Mouse (Mus musculus) MEL (cell line): Measurements from ENCODE around the gene Muc2. TPM values are rescaled to one million over a fixed set of nuclear protein-coding genes. Genes with fewer than 3 reads are reported as not detected.

Experiments
- DNase-seq: peaks from one replicate; pipeline ENCODE4 v3.0.0; 2011; ENCODE audit warnings: low read depth, low spot score
- H3K27ac ChIP-seq: 2 replicates; pipeline ENCODE4 v1.5.1; 2012; ENCODE audit warnings: low read depth, mild to moderate bottlenecking, control low read depth, low read length, moderate library complexity; ENCODE audit not compliant: control insufficient read depth
- H3K27me3 ChIP-seq, 2 experiments: fragments of 150-350 bp in 1 of 2; sonication (generic) in 1 of 2; 2 replicates each; pipeline ENCODE4 v1.6.1; 2012; ENCODE audit warnings: low read length in 2 of 2, mild to moderate bottlenecking in 2 of 2, improper control_type of control experiment in 1 of 2, moderate library complexity in 1 of 2; ENCODE audit not compliant: insufficient read depth in 2 of 2, control insufficient read depth in 1 of 2
- H3K36me3 ChIP-seq, 2 experiments: 2 replicates each; pipeline ENCODE4 v1.6.1; 2012 to 2014; ENCODE audit warnings: low read length in 2 of 2, improper control_type of control experiment in 1 of 2, inconsistent platforms in 1 of 2, mild to moderate bottlenecking in 1 of 2; ENCODE audit not compliant: insufficient read depth in 2 of 2, control insufficient read depth in 1 of 2
- H3K4me1 ChIP-seq, 2 experiments: fragments of 150-350 bp in 1 of 2; sonication (generic) in 1 of 2; 2 replicates each; pipeline ENCODE4 v1.6.1; 2012; ENCODE audit warnings: low read length in 2 of 2, improper control_type of control experiment in 1 of 2, mild to moderate bottlenecking in 1 of 2; ENCODE audit not compliant: insufficient read depth in 2 of 2, control insufficient read depth in 1 of 2
- H3K4me3 ChIP-seq, 2 experiments: fragments of 150-350 bp in 1 of 2; sonication (generic) in 1 of 2; 2 replicates each; pipeline ENCODE4 v1.5.1; 2012; ENCODE audit warnings: low read depth in 2 of 2, low read length in 2 of 2, mild to moderate bottlenecking in 2 of 2, moderate library complexity in 2 of 2, control low read depth in 1 of 2, improper control_type of control experiment in 1 of 2; ENCODE audit not compliant: control insufficient read depth in 1 of 2, insufficient read depth in 1 of 2
- H3K79me2 ChIP-seq: 2 replicates; pipeline ENCODE4 v1.6.1; 2012; ENCODE audit warnings: mild to moderate bottlenecking, low read length, moderate library complexity; ENCODE audit not compliant: control insufficient read depth, poor library complexity, insufficient read depth
- H3K9ac ChIP-seq: 2 replicates; pipeline ENCODE4 v1.6.1; 2012; ENCODE audit warnings: low read depth, mild to moderate bottlenecking, control low read depth, low read length, moderate library complexity; ENCODE audit not compliant: control insufficient read depth, poor library complexity, severe bottlenecking
- H3K9me3 ChIP-seq: fragments of 150-350 bp; sonication (generic); replicated peaks from 2 replicates; pipeline ENCODE4 v1.6.1; 2012; ENCODE audit warnings: mild to moderate bottlenecking, low read length, improper control_type of control experiment, moderate library complexity; ENCODE audit not compliant: insufficient read depth
- BHLHE40 ChIP-seq: IDR thresholded peaks from 2 replicates; pipeline ENCODE4 v1.6.1; 2012; ENCODE audit warnings: low read depth, mild to moderate bottlenecking, inconsistent platforms, low read length, improper control_type of control experiment, borderline replicate concordance
- CHD1 ChIP-seq: IDR thresholded peaks from 2 replicates; pipeline ENCODE4 v1.6.1; 2012; ENCODE audit warnings: low read depth, mild to moderate bottlenecking, inconsistent platforms, low read length, improper control_type of control experiment
- CHD2 ChIP-seq: IDR thresholded peaks from 2 replicates; pipeline ENCODE4 v1.6.1; 2011; ENCODE audit warnings: low read length, improper control_type of control experiment
- CTCF ChIP-seq, 3 experiments: IDR thresholded peaks in 2 of 3; conservative IDR thresholded peaks in 1 of 3; 2 replicates each; pipeline ENCODE4 v1.5.1; 2011 to 2012; ENCODE audit warnings: low read length in 3 of 3, low read depth in 2 of 3, mild to moderate bottlenecking in 2 of 3, improper control_type of control experiment in 1 of 3, inconsistent platforms in 1 of 3, mixed read lengths in 1 of 3, moderate library complexity in 1 of 3; ENCODE audit not compliant: control insufficient read depth in 1 of 3, insufficient read depth in 1 of 3, poor library complexity in 1 of 3, severe bottlenecking in 1 of 3
- E2F4 ChIP-seq: IDR thresholded peaks from 2 replicates; pipeline ENCODE4 v1.6.1; 2011; ENCODE audit warnings: low read depth, low read length, improper control_type of control experiment, borderline replicate concordance
- ELF1 ChIP-seq: IDR thresholded peaks from 2 replicates; pipeline ENCODE4 v1.6.1; 2014; ENCODE audit warnings: low read depth, mild to moderate bottlenecking, inconsistent platforms, low read length, improper control_type of control experiment, moderate library complexity
- EP300 ChIP-seq, 2 experiments: IDR thresholded peaks; 2 replicates each; pipeline ENCODE4 v1.6.1; 2011; ENCODE audit warnings: improper control_type of control experiment in 2 of 2, low read length in 2 of 2, low read depth in 1 of 2, mild to moderate bottlenecking in 1 of 2
- ETS1 ChIP-seq: IDR thresholded peaks from 2 replicates; pipeline ENCODE4 v1.6.1; 2012; ENCODE audit warnings: low read depth, mild to moderate bottlenecking, inconsistent platforms, low read length, improper control_type of control experiment, moderate library complexity
- GABPA ChIP-seq: IDR thresholded peaks from 2 replicates; pipeline ENCODE4 v1.6.1; 2012; ENCODE audit warnings: low read depth, mild to moderate bottlenecking, inconsistent platforms, low read length, improper control_type of control experiment, moderate library complexity
- GATA1 ChIP-seq: IDR thresholded peaks from 2 replicates; pipeline ENCODE4 v1.6.1; 2011; ENCODE audit warnings: low read depth, low read length, improper control_type of control experiment
- HCFC1 ChIP-seq: IDR thresholded peaks from 2 replicates; pipeline ENCODE4 v1.6.1; 2012; ENCODE audit warnings: low read depth, mild to moderate bottlenecking, inconsistent platforms, low read length, improper control_type of control experiment, moderate library complexity
- JUND ChIP-seq: IDR thresholded peaks from 2 replicates; pipeline ENCODE4 v1.6.1; 2011; ENCODE audit warnings: low read depth, mild to moderate bottlenecking, improper control_type of control experiment, low read length
- KAT2A ChIP-seq: conservative IDR thresholded peaks from 2 replicates; pipeline ENCODE4 v1.6.1; 2012; ENCODE audit warnings: low read depth, low read length, improper control_type of control experiment, inconsistent platforms
- MAFK ChIP-seq: IDR thresholded peaks from 2 replicates; pipeline ENCODE4 v1.6.1; 2011; ENCODE audit warnings: low read depth, mild to moderate bottlenecking, low read length, improper control_type of control experiment, borderline replicate concordance
- MAX ChIP-seq: IDR thresholded peaks from 2 replicates; pipeline ENCODE4 v1.6.1; 2011; ENCODE audit warnings: low read length, improper control_type of control experiment
- MAZ ChIP-seq: IDR thresholded peaks from 2 replicates; pipeline ENCODE4 v1.6.1; 2012; ENCODE audit warnings: low read depth, mild to moderate bottlenecking, inconsistent platforms, low read length, improper control_type of control experiment
- MEF2A ChIP-seq: IDR thresholded peaks from 2 replicates; pipeline ENCODE4 v1.6.1; 2014; ENCODE audit warnings: low read depth, mild to moderate bottlenecking, inconsistent platforms, low read length, improper control_type of control experiment; ENCODE audit not compliant: poor library complexity, insufficient replicate concordance, severe bottlenecking; ENCODE audit errors: extremely low read depth
- MXI1 ChIP-seq: IDR thresholded peaks from 2 replicates; pipeline ENCODE4 v1.6.1; 2011; ENCODE audit warnings: mild to moderate bottlenecking, low read depth, low read length, improper control_type of control experiment
- MYB ChIP-seq: IDR thresholded peaks from 2 replicates; pipeline ENCODE4 v1.6.1; 2011; ENCODE audit warnings: mild to moderate bottlenecking, low read depth, low read length, improper control_type of control experiment
- MYC ChIP-seq: IDR thresholded peaks from 2 replicates; pipeline ENCODE4 v1.6.1; 2011; ENCODE audit warnings: low read depth, mild to moderate bottlenecking, low read length, improper control_type of control experiment, moderate library complexity
- NELFE ChIP-seq: IDR thresholded peaks from 2 replicates; pipeline ENCODE4 v1.6.1; 2011; ENCODE audit warnings: low read depth, low read length, improper control_type of control experiment
- NRF1 ChIP-seq: IDR thresholded peaks from 2 replicates; pipeline ENCODE4 v1.6.1; 2014; ENCODE audit warnings: low read depth, mild to moderate bottlenecking, inconsistent platforms, low read length, improper control_type of control experiment, moderate library complexity; ENCODE audit not compliant: poor library complexity, insufficient read depth, severe bottlenecking
- POLR2A ChIP-seq, 2 experiments: IDR thresholded peaks; 2 replicates each; pipeline ENCODE4 v1.6.1; 2011 to 2012; ENCODE audit warnings: low read length in 2 of 2, mild to moderate bottlenecking in 2 of 2, control low read depth in 1 of 2, improper control_type of control experiment in 1 of 2, low read depth in 1 of 2, moderate library complexity in 1 of 2; ENCODE audit not compliant: control insufficient read depth in 1 of 2, insufficient read depth in 1 of 2, poor library complexity in 1 of 2
- POLR2AphosphoS5 ChIP-seq: IDR thresholded peaks from 2 replicates; pipeline ENCODE4 v1.6.1; 2012; ENCODE audit warnings: low read depth, borderline replicate concordance, mild to moderate bottlenecking, inconsistent platforms, low read length, moderate library complexity, mixed read lengths
- RAD21 ChIP-seq: IDR thresholded peaks from 2 replicates; pipeline ENCODE4 v1.6.1; 2011; ENCODE audit warnings: mild to moderate bottlenecking, low read depth, low read length, improper control_type of control experiment
- RCOR1 ChIP-seq: IDR thresholded peaks from 2 replicates; pipeline ENCODE4 v1.6.1; 2012; ENCODE audit warnings: low read depth, mild to moderate bottlenecking, inconsistent platforms, low read length, improper control_type of control experiment
- SIN3A ChIP-seq: IDR thresholded peaks from 2 replicates; pipeline ENCODE4 v1.6.1; 2012; ENCODE audit warnings: low read length, improper control_type of control experiment, inconsistent platforms
- SMC3 ChIP-seq: IDR thresholded peaks from 2 replicates; pipeline ENCODE4 v1.6.1; 2011; ENCODE audit warnings: low read depth, low read length, improper control_type of control experiment
- TAL1 ChIP-seq: IDR thresholded peaks from 2 replicates; pipeline ENCODE4 v1.6.1; 2012; ENCODE audit warnings: mild to moderate bottlenecking, inconsistent platforms, low read length, moderate library complexity, mixed read lengths
- TBP ChIP-seq: IDR thresholded peaks from 2 replicates; pipeline ENCODE4 v1.8.0; 2011; ENCODE audit warnings: low read depth, low read length, improper control_type of control experiment
- TCF12 ChIP-seq: IDR thresholded peaks from 2 replicates; pipeline ENCODE4 v1.6.1; 2014; ENCODE audit warnings: low read depth, mild to moderate bottlenecking, inconsistent platforms, low read length, improper control_type of control experiment, moderate library complexity
- UBTF ChIP-seq: IDR thresholded peaks from 2 replicates; pipeline ENCODE4 v1.6.1; 2012; ENCODE audit warnings: low read depth, mild to moderate bottlenecking, inconsistent platforms, low read length, improper control_type of control experiment, moderate library complexity, borderline replicate concordance; ENCODE audit not compliant: insufficient read depth
- USF1 ChIP-seq: IDR thresholded peaks from 2 replicates; pipeline ENCODE4 v1.6.1; 2014; ENCODE audit warnings: low read depth, mild to moderate bottlenecking, inconsistent platforms, low read length, improper control_type of control experiment, moderate library complexity
- USF2 ChIP-seq, 2 experiments: IDR thresholded peaks; 2 replicates each; pipeline ENCODE4 v1.6.1; 2011 to 2012; ENCODE audit warnings: improper control_type of control experiment in 2 of 2, low read length in 2 of 2, borderline replicate concordance in 1 of 2, inconsistent platforms in 1 of 2, low read depth in 1 of 2, mild to moderate bottlenecking in 1 of 2; ENCODE audit not compliant: insufficient read depth in 1 of 2
- ZKSCAN1 ChIP-seq: IDR thresholded peaks from 2 replicates; pipeline ENCODE4 v1.6.1; 2012; ENCODE audit warnings: low read depth, mild to moderate bottlenecking, inconsistent platforms, low read length, improper control_type of control experiment, moderate library complexity
- ZMIZ1 ChIP-seq: IDR thresholded peaks from 2 replicates; pipeline ENCODE4 v1.6.1; 2012; ENCODE audit warnings: low read depth, mild to moderate bottlenecking, inconsistent platforms, low read length, improper control_type of control experiment, moderate library complexity
- ZNF384 ChIP-seq: IDR thresholded peaks from 2 replicates; pipeline ENCODE4 v1.6.1; 2012; ENCODE audit warnings: low read depth, mild to moderate bottlenecking, inconsistent platforms, low read length, improper control_type of control experiment
- polyA plus RNA-seq, 2 experiments: library from polyadenylated mRNA; stranded (reverse) in 1 of 2; unstranded in 1 of 2; fragments of >175 nt in 1 of 2; fragments of >200 nt in 1 of 2; gene quantifications; 2 replicates each; pipeline versions ENCODE4 v1.2.1 to v1.2.4; 2012; ENCODE audit warnings: low replicate concordance in 2 of 2, low read depth in 1 of 2; ENCODE audit not compliant: insufficient read length in 2 of 2, insufficient read depth in 1 of 2, missing spikeins in 1 of 2
- total RNA-seq: library from RNA; depleted of rRNA; stranded (reverse); fragments of 300-350 nt; gene quantifications from 2 replicates; pipeline ENCODE4 v1.2.3, GENCODE M21; 2012

The Muc2 gene
- total and polyA plus RNA-seq, 3 experiments, result 0.04 TPM; not detected in 2

GRCm38 (mm10) chr7:141770988-141771387, 80.8 kb downstream of the Muc2 start:
- no peaks in the 10 kb centered on the region for H3K9me3 ChIP-seq
- peaks cover 48 to 70% of the 10 kb centered on the region in 2 experiments for H3K4me1 ChIP-seq
- no peaks in the 10 kb centered on the region for H3K27me3 ChIP-seq
- H3K9ac ChIP-seq, result no peak overlapping the region
- no peak overlapping the region for H3K4me3 ChIP-seq
- H3K79me2 ChIP-seq, result no peaks in the 10 kb centered on the region
- peak overlapping the region; percentile 39; the same call in 1 of the 2 replicates for H3K27ac ChIP-seq
- H3K36me3 ChIP-seq, result peaks cover 0 to 56% of the 10 kb centered on the region in 2 experiments; a peak in 2 of 4 replicates
- DNase-seq, result peak; percentile 87
- TF ChIP-seq TBP (no peak), JUND (no peak), CTCF (IDR thresholded peaks at IDR 0.05 in 2 of 3, conservative IDR thresholded peaks at IDR 0.05 in 1 of 3; ENCODE audit: control insufficient read depth in 1 of 3, insufficient read depth in 1 of 3, low read depth in 2 of 3, low read length in 3 of 3, poor library complexity in 1 of 3, severe bottlenecking in 1 of 3) (no peak), POLR2AphosphoS5 (no peak), CHD1 (no peak), ZKSCAN1 (no peak), EP300 (IDR thresholded peaks at IDR 0.05; ENCODE audit: low read depth in 1 of 2, low read length in 2 of 2) (peak; percentile 99 to 100), MAX (peak; percentile 40; the same call in 1 of the 2 replicates), MYB (peak; percentile 73), KAT2A (no peak), TCF12 (peak; percentile 100), USF2 (IDR thresholded peaks at IDR 0.05; ENCODE audit: borderline replicate concordance in 1 of 2, insufficient read depth in 1 of 2, low read depth in 1 of 2, low read length in 2 of 2) (no peak), UBTF (no peak), MAFK (peak; percentile 89), RAD21 (no peak), TAL1 (peak; percentile 99), E2F4 (no peak), RCOR1 (peak; percentile 96), MYC (peak; percentile 72; the same call in 1 of the 2 replicates), SMC3 (no peak), BHLHE40 (peak; percentile 90; the same call in 1 of the 2 replicates), ELF1 (peak; percentile 32; the same call in 1 of the 2 replicates), SIN3A (peak; percentile 88), MEF2A (no peak), CHD2 (peak; percentile 65), GATA1 (peak; percentile 100), NRF1 (0 out of 2 replicates have a peak, but pooled peaks have one; percentile 30), ETS1 (peak; percentile 97), MXI1 (0 out of 2 replicates have a peak, but pooled peaks have one; percentile 29), MAZ (peak; percentile 81), ZMIZ1 (peak; percentile 89), NELFE (no peak), GABPA (no peak), ZNF384 (no peak), POLR2A (IDR thresholded peaks at IDR 0.05; ENCODE audit: control insufficient read depth in 1 of 2, insufficient read depth in 1 of 2, low read depth in 1 of 2, low read length in 2 of 2, poor library complexity in 1 of 2) (no peak), USF1 (no peak), HCFC1 (peak; percentile 38; the same call in 1 of the 2 replicates)
